Mouse (Mus musculus) regulatory T cell (primary cell): ENCODE data around the gene Upp2.

ENCODE experiments used
- in situ Hi-C: fragments of 300-600 bp; cut with MboI, MseI; formaldehyde crosslinking; loops from one replicate; pipeline ENCODE4 v1.15.1; 2025; ENCODE audit warnings: high pct_unique_total_duplicates

Gene Upp2

DNA sequence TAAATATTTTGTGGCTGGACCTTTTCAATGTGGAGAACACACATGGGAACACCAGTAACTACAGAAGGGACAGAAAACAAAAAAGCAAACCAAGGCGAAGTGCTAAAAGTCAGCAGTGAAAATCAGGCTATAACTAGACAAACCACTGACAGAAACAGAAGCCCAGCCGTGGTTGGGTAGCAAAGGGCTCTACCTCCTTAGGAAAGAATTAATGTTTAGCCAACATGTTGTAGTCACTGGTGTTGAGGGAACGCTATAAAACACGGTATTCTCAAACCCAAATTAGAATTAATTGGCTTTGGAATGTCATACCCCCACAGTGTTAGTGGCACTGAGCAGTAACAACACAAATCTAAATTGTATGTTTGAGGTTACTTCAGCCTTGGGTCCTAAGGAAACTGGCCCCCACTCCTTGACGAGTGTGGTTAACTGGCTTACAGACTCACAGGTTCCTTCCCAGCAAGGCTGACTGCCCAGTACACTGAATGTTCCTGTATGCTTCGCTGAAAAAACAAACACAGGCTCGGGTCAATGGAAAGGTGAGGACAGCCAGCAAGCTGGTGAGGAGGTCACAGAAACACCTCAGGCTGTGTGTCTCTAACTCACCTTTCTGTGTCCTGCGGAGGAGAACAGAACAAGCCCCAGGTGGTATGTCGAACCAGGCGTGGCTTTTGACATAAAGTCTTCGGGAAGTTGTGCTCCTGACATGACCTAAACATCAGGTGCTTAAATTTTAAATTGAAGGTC is 180.6 kb downstream of the Upp2 start:
- in situ Hi-C loops = loop anchor here (10.0 kb wide), 1 partner anchor 977 kb away; no protein-coding TSS in a partner anchor

DNA sequence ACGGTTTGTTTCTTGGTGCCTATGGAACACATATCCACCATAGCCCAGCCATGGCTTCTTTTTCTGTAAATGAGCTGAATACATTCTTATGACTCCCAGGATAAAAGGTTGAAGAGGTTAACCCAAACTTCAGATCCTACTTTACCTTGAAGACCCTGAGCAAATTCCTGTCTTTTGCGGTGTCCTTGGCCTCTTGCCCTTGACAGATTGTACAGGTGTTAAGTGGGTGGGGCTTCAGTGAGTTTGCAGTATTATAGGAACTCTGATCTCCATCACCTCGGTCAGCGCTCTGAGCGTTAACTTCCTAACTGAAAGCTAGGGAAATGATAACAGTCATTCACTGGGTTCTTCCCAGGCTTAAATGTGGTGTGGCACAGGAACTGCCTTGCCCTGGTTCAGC is 181.2 kb downstream of the Upp2 start:
- in situ Hi-C loops = loop anchor here (10.0 kb wide), 1 partner anchor 977 kb away; no protein-coding TSS in a partner anchor

DNA sequence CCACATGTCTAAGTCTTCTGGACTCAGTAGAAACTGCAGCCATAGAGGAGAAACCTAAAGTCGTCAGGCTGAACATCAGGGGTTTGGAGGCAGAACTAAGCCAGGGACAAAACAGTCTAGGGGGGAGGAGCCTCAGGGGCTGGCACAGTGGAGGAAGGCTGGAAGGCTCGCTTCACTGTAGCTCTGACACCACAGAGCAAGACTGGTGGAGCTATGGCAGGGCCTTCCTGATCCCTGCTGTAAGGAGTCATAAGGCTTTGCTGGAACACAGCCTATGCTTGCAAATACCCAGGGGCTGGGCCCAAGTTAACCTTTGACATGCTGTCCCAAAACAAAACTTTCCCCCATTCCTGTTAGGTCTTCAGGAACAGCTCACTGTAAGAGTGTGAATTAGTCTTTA is 185.8 kb downstream of the Upp2 start:
- in situ Hi-C loops = no loop called here

DNA sequence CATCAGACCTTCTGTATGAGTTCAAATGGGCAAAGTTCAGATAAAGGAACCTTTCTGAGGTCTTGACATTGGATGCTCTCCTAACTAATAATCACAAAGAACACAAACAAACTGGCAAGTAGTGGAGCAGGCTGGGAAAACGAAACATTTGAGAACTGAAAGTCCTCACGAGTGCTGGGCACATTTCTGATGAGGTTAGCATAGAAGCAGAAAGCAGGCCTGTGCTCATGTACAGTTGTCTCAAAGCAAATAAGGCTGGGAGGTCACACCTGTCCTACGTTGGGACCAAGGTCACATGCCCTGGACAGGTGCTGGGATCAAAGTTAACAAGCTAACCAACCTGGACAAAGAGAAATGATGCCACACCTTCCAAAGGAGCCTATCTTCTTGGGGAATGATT is 187.6 kb downstream of the Upp2 start:
- in situ Hi-C loops = no loop called here

DNA sequence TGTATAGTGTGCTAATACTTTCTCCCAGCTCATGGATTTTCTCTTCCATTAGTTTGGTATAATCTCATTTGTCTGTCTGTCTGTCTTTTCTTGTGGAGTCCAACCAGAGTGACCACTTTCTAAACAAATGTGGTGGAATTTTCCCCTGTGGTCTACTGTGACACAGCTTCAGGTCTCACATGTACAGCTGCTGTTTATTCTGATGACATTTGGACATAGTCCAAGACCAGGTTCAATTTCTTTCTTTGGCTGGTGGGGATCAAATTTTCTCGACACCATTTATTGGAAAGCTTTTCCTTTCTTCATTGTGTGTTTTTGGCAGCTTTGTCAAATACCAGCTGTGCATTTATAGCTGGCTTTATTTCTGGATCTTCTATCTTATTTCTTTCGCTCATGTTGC is 191.0 kb downstream of the Upp2 start:
- in situ Hi-C loops = no loop called here

DNA sequence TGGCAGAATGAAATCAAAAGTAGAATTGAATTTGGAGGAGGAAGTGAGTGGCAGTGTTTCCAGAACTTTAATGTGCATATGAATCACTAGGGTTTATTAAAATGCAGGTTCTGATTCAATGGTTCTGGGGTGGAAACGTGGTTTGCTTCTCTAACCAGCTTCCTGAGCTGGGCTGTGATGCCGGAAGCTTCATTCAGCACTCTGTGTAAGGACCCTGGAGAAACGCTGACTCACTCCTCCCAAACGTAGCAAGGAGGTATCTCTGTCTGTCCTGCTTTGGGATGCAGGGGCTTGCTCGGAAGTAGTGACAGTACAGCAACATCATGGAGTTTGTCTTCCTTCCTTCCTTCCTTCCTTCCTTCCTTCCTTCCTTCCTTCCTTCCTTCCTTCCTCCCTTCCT is 192.6 kb downstream of the Upp2 start:
- in situ Hi-C loops = loop anchor here (5.0 kb wide), 1 partner anchor 488 kb away; no protein-coding TSS in a partner anchor

DNA sequence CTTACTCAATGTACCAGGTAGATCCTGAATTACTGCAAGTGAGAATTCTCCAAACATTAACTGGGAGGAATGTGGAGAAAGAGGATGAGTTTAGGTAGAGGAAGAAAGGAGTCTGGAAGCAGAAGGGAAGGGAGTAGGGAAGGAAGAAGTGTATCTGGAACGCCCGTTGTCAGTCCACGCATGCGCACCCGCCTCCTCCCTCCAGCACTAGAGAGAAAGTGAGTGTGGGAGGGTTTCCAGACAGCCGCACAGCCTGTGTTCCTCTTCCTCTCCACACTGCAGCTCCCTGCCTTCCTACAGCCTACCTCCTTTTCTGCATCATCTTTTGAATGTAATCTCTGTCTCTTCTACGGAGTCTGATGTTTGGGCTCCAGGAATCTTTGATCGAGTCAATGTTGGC is 198.0 kb downstream of the Upp2 start:
- in situ Hi-C loops = no loop called here

DNA sequence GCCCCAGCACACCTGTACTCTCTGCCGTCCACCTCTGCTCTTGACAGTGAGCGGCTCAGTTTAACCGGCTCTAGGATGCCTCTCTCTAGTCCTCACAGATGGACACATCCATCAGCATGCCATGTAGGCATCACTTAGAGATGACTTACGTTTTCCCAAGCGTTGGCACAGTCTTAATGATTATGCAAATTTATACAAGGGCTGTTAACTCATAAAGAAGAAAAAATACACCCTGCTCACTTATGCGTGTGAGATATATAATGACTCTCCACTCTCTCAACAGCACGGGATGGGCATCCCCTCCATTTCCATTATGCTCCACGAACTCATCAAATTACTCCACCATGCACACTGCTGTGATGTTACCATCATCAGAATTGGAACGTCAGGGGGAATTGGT is 206.7 kb downstream of the Upp2 start:
- in situ Hi-C loops = no loop called here

DNA sequence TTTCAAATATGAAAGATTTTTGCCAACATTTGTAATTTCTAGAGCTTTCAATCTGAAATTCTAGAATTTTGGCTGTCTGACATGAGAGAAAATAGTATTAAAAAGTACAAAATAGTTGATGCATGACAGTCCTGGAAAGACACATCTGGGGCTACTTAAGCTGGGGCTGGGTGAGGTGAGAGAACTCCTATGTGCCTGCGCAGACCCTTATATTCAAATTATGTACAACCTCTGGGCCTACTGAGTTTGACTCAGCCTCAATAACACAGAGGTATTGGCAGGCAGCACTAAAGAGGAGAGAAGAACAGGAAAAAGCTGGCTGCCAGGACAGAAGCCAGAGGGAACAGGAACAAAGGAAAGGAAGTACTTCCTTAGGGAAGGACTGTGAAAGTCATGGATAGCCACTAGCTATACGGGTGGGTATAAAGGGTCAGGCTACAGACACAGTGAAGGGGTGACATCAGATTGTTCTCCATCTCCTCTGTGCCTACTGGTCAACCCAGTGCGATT is 211.9 kb downstream of the Upp2 start:
- in situ Hi-C loops = no loop called here

DNA sequence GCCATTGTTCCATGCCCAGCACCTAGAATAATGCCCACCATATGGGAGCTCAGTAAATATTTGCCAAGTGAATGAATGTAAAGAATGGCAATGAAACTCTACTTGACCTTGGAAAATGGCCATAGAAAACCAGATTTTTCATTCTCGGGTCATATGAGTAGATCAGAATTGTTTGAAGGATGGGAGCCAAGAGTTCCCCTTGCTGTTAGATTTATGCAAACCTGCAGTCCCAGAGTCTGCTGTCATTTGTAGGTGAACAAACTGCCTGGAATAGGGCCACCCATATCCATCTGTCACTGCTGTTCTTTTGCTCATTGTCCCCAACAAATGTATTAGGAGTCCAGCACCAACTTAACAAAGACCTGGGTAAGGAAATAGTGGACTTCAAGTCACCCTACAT is 216.4 kb downstream of the Upp2 start:
- in situ Hi-C loops = no loop called here

DNA sequence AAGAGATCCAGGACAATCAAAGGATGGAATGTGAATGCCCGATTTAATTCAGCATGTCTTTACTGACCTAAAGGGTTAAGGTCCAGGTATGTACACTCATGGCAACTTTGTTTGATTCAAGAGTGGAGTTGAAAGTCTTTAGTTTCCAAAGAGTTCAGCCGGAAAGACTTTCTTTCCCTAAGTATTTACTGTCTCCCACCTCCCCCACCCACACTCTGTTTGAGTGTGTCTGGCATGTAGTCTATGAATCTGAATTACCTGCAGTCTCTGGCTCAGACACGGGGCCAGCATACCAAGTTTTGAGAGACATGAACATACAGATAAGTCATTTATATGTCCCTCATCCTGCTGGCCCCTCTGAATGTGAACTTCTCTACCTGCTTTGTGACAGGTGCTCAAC is 219.1 kb downstream of the Upp2 start:
- in situ Hi-C loops = no loop called here

DNA sequence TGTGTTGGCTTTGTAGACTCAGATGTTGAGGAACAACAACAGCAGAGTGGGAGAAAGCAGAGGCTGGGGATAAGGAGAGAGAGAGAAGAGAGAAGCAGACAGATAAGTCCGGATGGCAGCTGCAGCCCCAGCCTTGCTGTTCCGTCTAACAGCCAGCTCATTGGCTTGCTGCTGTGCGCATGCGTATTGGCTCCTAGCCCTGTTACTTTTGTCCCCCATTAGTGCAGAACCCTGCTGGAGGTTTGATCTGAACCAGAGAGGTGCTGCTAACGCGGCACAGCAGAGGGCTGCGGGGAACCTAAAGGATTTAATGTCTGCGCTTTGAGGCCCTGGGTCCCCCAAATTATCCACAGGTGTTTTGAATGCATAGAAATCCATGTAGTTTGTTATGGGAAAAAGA is 219.6 kb downstream of the Upp2 start:
- in situ Hi-C loops = no loop called here

DNA sequence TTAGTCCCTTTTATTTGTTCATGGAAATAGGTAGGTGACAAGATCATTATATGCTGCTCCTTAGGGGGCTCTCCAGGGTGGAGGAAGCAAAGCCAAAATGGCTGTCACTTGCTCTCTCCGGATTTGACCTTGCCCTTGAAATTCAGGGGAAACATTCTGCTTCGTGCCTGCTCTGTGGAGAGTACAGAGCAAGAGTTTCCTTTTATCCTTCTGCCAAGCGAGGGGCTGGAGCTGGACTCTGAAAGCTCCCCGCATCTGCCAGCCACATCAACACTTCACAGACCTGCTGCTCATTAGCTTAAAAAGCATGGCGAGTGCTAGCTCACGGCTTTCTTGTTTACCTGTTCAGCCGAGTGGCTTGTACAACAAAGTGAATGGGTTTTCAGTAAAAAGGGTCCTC is 220.3 kb downstream of the Upp2 start:
- in situ Hi-C loops = no loop called here

DNA sequence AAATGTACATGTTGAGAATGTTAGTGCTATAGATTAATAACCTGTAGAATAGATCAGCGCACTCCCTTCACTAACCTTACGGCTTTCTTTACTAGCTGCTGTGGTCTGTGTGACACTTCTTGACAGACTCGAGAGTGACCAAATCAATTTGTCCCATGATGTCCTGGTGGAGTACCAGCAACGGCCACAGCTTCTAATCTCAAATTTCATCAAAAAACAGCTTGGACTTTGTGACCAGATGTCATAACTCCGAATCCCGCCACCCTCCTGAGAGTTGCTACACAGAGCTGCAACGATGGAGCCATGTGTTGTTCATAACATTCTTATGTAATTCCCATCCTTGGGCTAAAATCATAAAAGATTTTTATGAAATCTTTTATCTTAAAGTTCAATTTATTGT is 222.8 kb downstream of the Upp2 start:
- in situ Hi-C loops = loop anchor here (10.0 kb wide), 1 partner anchor 95 kb away; no protein-coding TSS in a partner anchor

DNA sequence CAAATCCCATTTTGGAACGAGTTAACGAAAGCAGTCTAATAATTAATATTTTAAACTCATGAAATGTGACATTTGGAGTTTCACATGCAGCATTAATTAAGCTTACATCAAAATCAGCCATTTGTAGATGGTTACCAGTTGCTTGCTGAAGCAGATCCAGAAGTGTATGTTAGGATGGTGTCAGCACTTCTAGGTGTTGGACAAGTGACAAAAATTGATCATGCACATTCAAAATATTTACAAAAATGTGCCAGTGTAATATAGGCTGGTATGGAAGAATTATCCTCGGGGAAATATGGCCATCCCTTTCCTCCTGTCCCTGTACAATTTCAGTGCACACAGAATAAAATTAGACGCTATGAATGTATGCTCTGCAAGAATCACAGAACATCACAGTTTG is 223.3 kb downstream of the Upp2 start:
- in situ Hi-C loops = loop anchor here (10.0 kb wide), 1 partner anchor 96 kb away; no protein-coding TSS in a partner anchor

DNA sequence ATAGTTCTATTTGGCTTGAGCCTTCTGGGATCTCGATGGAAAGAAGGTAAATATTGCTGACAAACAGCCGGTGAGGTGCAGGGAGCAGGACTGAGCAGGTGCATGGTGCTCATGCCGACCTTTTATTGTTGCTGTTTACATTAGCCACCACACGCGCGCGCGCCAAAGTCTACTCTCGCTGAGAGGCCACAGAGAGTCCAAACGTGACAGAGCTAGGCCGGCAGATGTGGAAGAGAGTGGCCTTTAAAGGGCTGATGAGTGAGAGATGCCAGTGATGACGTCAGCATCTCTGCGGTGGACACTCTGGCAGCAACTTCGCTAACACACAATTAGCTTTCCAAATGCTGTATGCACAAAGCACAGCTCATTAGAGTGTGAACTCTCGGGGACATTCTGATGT is 227.4 kb downstream of the Upp2 start:
- in situ Hi-C loops = loop anchor here (10.0 kb wide), 1 partner anchor 100 kb away; no protein-coding TSS in a partner anchor

DNA sequence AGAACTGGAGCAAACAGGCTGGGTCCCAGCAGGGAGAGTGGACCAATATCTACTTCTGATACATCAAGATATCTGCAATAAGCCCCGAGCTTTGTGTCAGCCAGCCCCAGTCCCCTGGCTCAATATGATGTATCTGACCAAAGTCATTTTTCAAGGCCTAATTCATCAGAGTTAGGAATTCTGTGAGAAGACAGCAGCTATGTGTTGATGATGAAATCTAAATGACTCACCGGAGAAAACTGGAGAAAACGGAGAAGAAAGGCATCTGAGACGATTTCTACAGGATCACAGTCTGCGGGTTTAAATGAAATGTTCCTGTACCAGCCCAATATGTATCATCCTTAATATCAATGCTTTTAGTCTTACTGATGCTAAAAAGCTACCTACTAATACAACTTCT is 228.3 kb downstream of the Upp2 start:
- in situ Hi-C loops = loop anchor here (10.0 kb wide), 1 partner anchor 101 kb away; no protein-coding TSS in a partner anchor

DNA sequence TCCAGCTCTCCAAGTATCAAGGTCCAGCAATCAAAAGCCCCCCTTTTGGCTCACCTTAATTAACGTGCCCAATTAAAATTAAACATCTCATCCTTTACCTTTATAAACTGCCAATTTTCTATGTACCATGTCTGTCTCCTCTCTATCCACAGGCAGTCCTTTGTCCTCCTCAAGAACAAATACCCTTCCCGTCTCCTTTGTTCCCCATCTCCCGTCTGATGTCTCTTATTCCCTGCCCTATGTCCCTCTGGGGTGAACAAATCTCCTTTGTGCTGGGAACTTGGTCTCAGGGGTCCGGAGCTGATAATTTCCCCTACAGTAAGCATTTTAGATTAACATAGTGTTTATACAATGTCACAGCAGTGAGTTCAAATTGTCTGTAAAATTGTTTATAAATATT is 230.4 kb downstream of the Upp2 start:
- in situ Hi-C loops = loop anchor here (10.0 kb wide), 1 partner anchor 103 kb away; no protein-coding TSS in a partner anchor

DNA sequence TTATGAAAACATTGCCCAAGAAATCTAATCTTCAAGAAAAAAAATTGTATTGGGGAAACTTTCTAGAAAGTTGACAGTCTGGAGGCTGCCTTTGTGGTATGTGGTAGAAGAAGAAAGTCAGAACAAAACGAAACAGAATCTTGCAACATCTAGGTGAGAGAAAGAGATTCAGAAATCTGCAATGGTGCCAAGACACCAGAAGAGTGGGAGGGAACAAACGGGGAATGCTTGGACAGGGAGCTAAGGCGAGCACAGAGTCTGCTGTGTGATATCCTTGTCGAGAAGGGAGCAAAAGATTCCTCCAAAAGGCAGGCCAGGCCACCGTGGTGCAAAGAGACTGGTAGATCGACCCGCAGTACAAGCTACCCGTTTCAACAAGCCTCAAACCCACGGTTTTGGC is 232.0 kb downstream of the Upp2 start:
- in situ Hi-C loops = loop anchor here (10.0 kb wide), 1 partner anchor 104 kb away; no protein-coding TSS in a partner anchor

DNA sequence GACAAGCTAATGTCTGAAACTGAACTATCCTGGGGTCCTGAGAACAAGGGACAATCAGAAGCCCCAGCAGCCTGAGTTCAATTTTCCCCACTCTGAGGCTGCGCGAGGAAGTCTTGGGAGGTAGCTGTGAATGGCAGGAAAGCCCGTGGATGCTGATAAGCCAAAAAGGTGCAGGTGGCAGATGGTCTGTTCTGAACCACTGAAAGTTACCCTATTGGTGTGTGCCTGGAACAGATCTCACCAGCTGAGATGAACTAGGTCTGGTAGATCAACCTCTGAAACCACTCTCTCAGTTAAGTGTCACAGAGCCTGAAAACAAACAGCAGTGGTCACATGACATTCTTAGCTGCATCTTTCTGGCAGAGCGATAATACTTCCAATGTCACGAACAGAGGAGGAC is 232.5 kb downstream of the Upp2 start:
- in situ Hi-C loops = loop anchor here (10.0 kb wide), 1 partner anchor 105 kb away; no protein-coding TSS in a partner anchor

DNA sequence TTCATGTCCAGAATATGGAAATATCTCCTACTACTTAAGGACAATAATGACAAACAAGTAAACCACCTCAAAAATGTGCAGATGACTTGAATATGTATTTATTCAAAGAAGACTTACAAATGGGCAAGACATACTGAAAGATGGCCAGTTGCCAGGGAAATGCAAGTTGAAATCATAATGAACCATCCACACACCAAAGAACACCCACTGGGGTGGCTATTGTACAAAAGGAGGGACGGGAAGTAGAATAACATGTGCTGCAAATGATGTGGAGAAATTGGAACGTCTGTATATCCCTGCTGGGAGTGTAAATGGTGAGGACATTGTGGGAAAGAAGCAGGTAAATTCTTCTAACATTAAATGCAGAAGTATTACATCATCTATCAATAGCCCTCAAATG is 245.8 kb downstream of the Upp2 start:
- in situ Hi-C loops = no loop called here

DNA sequence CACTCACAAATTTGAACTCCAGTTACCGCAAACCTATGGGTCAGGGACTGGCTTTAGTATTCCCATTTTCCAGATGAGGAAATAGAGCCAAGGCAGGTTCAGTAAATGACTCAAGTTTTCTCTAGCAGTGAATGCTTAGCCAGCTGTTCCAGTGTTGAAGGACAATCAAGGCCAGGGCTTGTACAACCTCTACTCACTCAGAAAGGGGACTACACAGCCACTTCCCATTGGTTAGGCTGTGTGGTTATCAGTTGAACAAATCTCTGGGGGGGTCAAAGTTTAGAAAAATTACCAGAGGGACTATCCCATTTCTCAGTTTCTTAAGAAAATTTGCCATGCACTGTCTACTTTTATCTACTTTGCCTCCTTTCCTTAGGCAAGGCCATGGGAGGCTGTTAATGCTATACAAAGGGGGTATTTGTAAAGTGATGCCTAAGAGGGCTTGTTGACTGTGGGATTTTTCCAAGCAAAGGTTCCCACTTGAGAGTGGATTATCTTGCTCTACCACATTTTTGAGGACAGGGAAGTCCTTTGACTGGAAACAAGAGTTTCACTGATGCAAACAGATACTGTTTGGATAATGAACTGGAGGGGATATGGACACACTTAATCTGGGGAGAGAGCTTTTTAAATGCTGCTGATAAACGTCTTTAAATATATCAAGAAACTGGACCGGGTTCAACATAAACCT is 262.0 kb downstream of the Upp2 start:
- in situ Hi-C loops = no loop called here
